Mouse (Mus musculus) ES-Bruce4 (cell line): Measurements from ENCODE around the gene Pdik1l. TPM values are rescaled to one million over a fixed set of nuclear protein-coding genes. Genes with fewer than 3 reads are reported as not detected.
"Not testable (repeated sequence)": the region's sequence is repeated elsewhere in the genome, so short reads cannot be mapped to it uniquely, and the experiment has no call there.

ENCODE experiments used
- H3K27ac ChIP-seq: 2 replicates; pipeline ENCODE4 v1.5.1; 2012; ENCODE audit warnings: low read length, inconsistent platforms; ENCODE audit not compliant: insufficient read depth
- H3K27me3 ChIP-seq: 2 replicates; pipeline ENCODE4 v1.6.1; 2012; ENCODE audit warnings: mild to moderate bottlenecking, low read length, inconsistent platforms; ENCODE audit not compliant: control insufficient read depth, poor library complexity, insufficient read depth, severe bottlenecking
- H3K36me3 ChIP-seq: 2 replicates; pipeline ENCODE4 v1.6.1; 2012; ENCODE audit warnings: inconsistent platforms, mild to moderate bottlenecking, low read length, moderate library complexity; ENCODE audit not compliant: control insufficient read depth, poor library complexity, insufficient read depth, severe bottlenecking
- H3K4me1 ChIP-seq: one replicate; pipeline ENCODE4 v1.8.1; 2011; ENCODE audit warnings: low read length; ENCODE audit not compliant: control insufficient read depth, insufficient read depth
- H3K4me3 ChIP-seq: 2 replicates; pipeline ENCODE4 v1.5.1; 2011; ENCODE audit warnings: low read depth, mild to moderate bottlenecking, low read length
- H3K9ac ChIP-seq: 2 replicates; pipeline ENCODE4 v1.6.1; 2012; ENCODE audit warnings: low read depth, mild to moderate bottlenecking, inconsistent platforms; ENCODE audit not compliant: poor library complexity, severe bottlenecking
- H3K9me3 ChIP-seq: replicated peaks from 2 replicates; pipeline ENCODE4 v1.6.1; 2012; ENCODE audit warnings: mild to moderate bottlenecking, low read length, inconsistent platforms; ENCODE audit not compliant: control insufficient read depth, poor library complexity, insufficient read depth, severe bottlenecking
- CTCF ChIP-seq: IDR thresholded peaks from one replicate; pipeline ENCODE4 v1.8.1; 2011; ENCODE audit warnings: low read depth, low read length
- EP300 ChIP-seq: IDR thresholded peaks from 2 replicates; pipeline ENCODE4 v1.6.1; 2011; ENCODE audit warnings: low read depth, low read length; ENCODE audit not compliant: insufficient read depth
- POLR2A ChIP-seq: IDR thresholded peaks from one replicate; pipeline ENCODE4 v1.8.1; 2011; ENCODE audit warnings: low read length; ENCODE audit not compliant: insufficient read depth
- polyA plus RNA-seq: library from polyadenylated mRNA; stranded (reverse); fragments of >200 nt; gene quantifications from 2 replicates; pipeline ENCODE4 v1.2.4, GENCODE M21; 2011; ENCODE audit warnings: low read depth; ENCODE audit not compliant: missing spikeins, insufficient read depth, insufficient read length

Gene Pdik1l
- polyA plus RNA-seq, 1 experiment, result 14.1 TPM

DNA sequence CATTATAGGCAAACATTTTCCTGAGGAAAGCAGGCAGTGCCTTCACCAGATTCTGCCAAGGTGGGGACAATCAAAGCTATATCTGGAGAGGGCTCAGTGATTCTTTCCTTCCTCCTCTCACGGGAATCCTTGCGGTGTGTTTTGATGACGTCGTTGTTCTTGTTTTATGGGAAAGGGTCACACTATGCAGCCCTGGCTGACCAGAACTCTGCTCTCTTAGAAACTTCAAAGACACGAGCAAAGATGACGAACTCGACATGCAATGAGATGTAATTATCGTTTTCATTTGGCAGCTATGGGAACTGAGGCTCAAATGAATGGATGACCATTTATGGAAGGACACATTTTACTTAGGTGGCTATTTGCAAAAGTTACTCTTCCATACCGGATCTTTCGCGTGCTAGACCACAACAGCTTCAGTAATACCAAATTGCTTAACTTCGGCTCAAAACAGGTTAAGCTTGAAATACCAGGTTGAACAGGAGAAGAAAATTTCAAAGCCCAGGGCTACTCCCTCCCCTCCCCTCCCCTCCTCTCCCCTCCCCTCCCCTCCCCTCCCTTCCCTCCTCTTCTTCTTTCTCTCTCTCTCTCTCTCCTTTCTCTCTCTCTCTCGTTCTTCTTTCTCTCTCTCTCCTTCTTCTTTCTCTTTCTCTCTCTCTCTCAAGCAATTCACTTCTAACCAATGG is 14.8 kb downstream of the Pdik1l start:
- Histone ChIP-seq H3K4me3 (no peak overlapping the region), H3K4me1 (no peaks in the 10 kb centered on the region), H3K27ac (peak overlapping the region; percentile 76)

DNA sequence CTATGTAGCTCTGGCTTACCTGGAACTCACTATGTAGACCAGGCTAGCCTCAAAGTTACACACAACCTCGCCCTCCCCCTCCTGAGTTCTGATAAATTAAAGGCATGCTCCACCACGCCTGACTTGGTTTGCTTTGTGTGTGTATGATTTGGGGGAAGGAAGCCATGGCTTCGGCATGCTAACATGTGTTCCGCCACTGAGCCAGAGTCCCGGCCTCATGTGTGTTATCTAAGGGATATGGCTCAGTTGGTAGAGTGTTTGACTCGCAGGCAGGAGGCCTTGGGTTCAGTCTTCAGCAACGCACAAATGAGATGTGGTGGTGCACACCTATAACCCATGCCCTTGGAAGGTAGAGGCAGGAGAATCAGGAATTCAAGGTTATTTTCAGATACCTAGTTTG is 15.7 kb downstream of the Pdik1l start:
- Histone ChIP-seq H3K9me3 (no peaks in the 10 kb centered on the region), H3K9ac (no peak overlapping the region), H3K36me3 (no peaks in the 10 kb centered on the region; the same call in 1 of the 2 replicates), H3K27me3 (no peaks in the 10 kb centered on the region), H3K4me3 (no peak overlapping the region), H3K4me1 (no peaks in the 10 kb centered on the region), H3K27ac (no peak overlapping the region)
- TF ChIP-seq POLR2A (no peak), CTCF (no peak), EP300 (no peak)

More for the DNA sequence above, 14.8 kb downstream of the Pdik1l start:
- Histone ChIP-seq H3K36me3 (no peaks in the 10 kb centered on the region; the same call in 1 of the 2 replicates), H3K27me3 (no peaks in the 10 kb centered on the region), H3K9ac (peak overlapping the region; percentile 43; the same call in 1 of the 2 replicates), H3K9me3 (no peaks in the 10 kb centered on the region)
- TF ChIP-seq POLR2A, result no peak
- no peak for TF ChIP-seq EP300
- no peak for TF ChIP-seq CTCF

DNA sequence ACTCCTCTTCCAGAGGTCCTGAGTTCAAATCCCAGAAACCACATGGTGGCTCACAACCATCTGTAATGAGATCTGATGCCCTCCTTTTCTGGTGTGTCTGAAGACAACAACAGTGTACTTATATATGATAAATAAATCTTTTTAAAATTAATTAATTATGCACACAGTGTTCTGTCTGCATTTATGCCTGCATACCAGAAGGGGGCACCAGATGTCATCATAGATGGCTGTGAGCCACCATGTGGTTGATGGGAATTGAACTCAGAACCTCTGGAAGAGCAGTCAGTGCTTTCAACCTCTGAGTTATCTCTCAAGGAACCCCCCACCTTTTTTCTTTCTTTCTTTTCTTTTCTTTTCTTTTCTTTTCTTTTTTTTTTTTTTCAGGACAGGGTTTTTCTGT is 18.1 kb downstream of the Pdik1l start:
- not testable (repeated sequence) for H3K36me3 ChIP-seq, H3K4me3 ChIP-seq, H3K27ac ChIP-seq, H3K9ac ChIP-seq, H3K27me3 ChIP-seq, H3K4me1 ChIP-seq, H3K9me3 ChIP-seq

DNA sequence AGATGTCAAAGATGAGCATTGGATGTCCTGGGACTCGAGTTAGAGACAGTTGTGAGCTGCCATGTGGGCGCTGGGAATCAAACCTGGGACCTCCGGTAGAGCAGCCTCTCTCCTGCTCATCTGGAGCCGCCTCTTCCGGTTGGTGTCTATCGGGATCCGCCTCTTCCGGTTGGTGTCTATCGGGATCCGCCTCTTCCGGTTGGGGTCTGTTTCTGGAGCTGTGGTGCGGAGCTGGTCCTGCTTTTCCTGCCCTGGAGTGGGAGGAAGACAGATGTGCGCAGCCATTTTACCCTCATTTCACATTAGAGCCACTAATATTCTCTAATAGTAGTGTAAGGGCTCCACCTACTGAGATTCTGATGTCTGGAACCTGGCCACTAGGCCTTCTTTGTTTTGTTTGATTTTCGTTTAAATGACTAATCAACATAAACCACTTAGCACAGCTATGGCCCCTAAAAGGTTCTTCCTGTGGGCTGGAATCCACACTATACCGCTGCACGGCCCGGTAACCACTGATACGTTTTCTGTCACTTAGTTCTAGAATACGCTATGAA is 19.5 kb downstream of the Pdik1l start:
- Histone ChIP-seq H3K4me1 (no peaks in the 10 kb centered on the region), H3K27me3 (no peaks in the 10 kb centered on the region), H3K9ac (peak overlapping the region; percentile 50), H3K36me3 (no peaks in the 10 kb centered on the region), H3K27ac (peak overlapping the region; percentile 69; the same call in 1 of the 2 replicates), H3K9me3 (no peaks in the 10 kb centered on the region), H3K4me3 (peak overlapping the region; percentile 69)
- TF ChIP-seq POLR2A (peak; percentile 93), EP300 (no peak)

DNA sequence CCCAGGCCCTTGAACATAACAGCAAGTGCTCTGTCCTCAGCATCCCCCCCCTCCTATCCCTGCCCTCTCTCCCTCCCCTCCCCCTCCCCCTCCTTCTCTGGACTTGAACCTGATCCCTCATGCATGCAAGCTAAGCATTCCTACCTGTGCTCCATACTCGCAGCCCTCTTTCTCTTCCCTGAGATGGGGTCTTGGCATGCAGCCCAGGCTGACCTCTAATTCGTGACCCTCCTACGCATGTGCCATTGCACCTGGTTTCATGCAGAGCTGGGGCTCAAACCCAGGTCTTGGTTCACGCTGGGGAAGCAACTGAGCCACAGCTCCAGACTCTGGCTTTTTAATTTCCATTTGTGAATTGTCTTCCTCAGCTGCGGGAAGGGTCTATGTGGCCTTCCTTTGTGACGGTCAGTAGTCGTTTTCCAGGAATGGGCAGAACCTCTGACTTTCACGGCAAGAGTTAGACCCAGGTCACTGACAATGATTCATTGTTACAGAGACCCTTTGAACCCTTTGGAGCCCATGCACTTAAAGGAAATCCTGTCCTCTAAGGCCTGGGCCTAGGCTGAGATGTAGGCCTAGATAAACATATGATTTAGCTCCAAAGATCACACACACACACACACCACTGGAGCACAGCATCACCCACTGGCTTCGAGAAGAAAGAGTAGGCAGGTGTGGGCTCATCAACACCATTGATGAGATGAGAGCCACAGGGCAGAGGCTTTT is 21.7 kb downstream of the Pdik1l start:
- H3K27ac ChIP-seq, result no peak overlapping the region
- H3K4me1 ChIP-seq, result no peaks in the 10 kb centered on the region
- H3K4me3 ChIP-seq, result no peak overlapping the region
- no peaks in the 10 kb centered on the region for H3K27me3 ChIP-seq
- TF ChIP-seq EP300, result no peak
- no peak for TF ChIP-seq POLR2A
- no peak for TF ChIP-seq CTCF
- no peaks in the 10 kb centered on the region for H3K9me3 ChIP-seq
- H3K9ac ChIP-seq, result no peak overlapping the region
- no peaks in the 10 kb centered on the region for H3K36me3 ChIP-seq

DNA sequence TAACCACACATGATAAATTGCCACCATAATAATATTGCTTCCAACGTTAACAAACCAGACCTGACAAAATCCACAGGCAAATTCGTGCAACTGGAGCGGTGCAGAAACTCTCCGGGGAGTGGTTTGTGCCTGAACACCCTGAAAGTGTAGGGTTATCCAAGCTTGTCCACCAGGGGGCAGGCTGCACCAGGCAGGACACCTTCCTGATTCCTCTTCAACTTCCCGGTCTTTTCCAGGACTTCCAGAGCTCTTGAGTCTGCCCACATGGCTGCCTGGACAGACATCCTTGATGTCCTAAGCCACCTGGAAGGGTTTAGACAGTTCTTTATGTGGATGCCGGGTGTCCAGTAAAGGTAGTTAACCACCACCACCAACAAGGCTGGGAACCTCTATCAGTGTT is 24.5 kb downstream of the Pdik1l start:
- Histone ChIP-seq H3K4me3 (no peak overlapping the region), H3K27ac (no peak overlapping the region), H3K9ac (no peak overlapping the region), H3K9me3 (no peaks in the 10 kb centered on the region), H3K36me3 (no peaks in the 10 kb centered on the region), H3K27me3 (no peaks in the 10 kb centered on the region), H3K4me1 (no peaks in the 10 kb centered on the region)
- TF ChIP-seq EP300 (no peak), CTCF (peak; percentile 94)
